Mouse (Mus musculus) limb, embryonic 12.5 days (tissue): ENCODE results near the gene Havcr2. TPM values are rescaled to one million over a fixed set of nuclear protein-coding genes. Genes with fewer than 3 reads are reported as not detected.

Experiments used
- ATAC-seq: fragments of 200-750 bp; cut with Nextera tagmentation; 2 replicates; pipeline ENCODE4 v1.8.0; 2017; ENCODE audit warnings: low read depth, moderate TSS enrichment; ENCODE audit not compliant: insufficient number of reproducible peaks, insufficient read depth, low FRiP score, low TSS enrichment
- H3K27ac ChIP-seq: fragments of 300-500 bp; sonication (generic); 2 replicates; pipeline ENCODE4 v1.5.1; 2016; ENCODE audit warnings: mild to moderate bottlenecking, moderate library complexity
- H3K27me3 ChIP-seq: fragments of 300-500 bp; sonication (generic); 2 replicates; pipeline ENCODE4 v1.6.1; 2016; ENCODE audit warnings: mild to moderate bottlenecking, moderate library complexity
- H3K36me3 ChIP-seq: fragments of 300-500 bp; sonication (generic); 2 replicates; pipeline ENCODE4 v1.6.1; 2016; ENCODE audit warnings: mild to moderate bottlenecking, moderate library complexity
- H3K4me1 ChIP-seq: fragments of 300-500 bp; sonication (generic); replicated peaks from 2 replicates; pipeline ENCODE4 v1.6.1; 2016
- H3K4me2 ChIP-seq: fragments of 300-500 bp; sonication (generic); 2 replicates; pipeline ENCODE4 v1.6.1; 2016; ENCODE audit warnings: mild to moderate bottlenecking, moderate library complexity
- H3K4me3 ChIP-seq: fragments of 300-500 bp; sonication (generic); replicated peaks from 2 replicates; pipeline ENCODE4 v1.5.1; 2016; ENCODE audit warnings: mild to moderate bottlenecking
- H3K9ac ChIP-seq: fragments of 300-500 bp; sonication (generic); replicated peaks from 2 replicates; pipeline ENCODE4 v1.6.1; 2016; ENCODE audit warnings: mild to moderate bottlenecking, moderate library complexity
- H3K9me3 ChIP-seq: fragments of 300-500 bp; sonication (generic); 2 replicates; pipeline ENCODE4 v1.6.1; 2016; ENCODE audit warnings: mild to moderate bottlenecking, moderate library complexity
- WGBS: fragments of 180-500 bp; shearing (Covaris S2); methylation state at CpG from one replicate; pipeline ENCODE4 v1.1.7; 2016; 5-methylcytosine and 5-hydroxymethylcytosine counted together
- polyA plus RNA-seq: library from polyadenylated mRNA; unstranded; fragments of >200 nt; fragmentation: Nextera tagmentation; extraction: Ambion mirVana; gene quantifications from 2 replicates; pipeline ENCODE4 v1.2.1, GENCODE M21; 2016

The Havcr2 gene
- polyA plus RNA-seq, 1 experiment from 2014 or later = not detected

DNA sequence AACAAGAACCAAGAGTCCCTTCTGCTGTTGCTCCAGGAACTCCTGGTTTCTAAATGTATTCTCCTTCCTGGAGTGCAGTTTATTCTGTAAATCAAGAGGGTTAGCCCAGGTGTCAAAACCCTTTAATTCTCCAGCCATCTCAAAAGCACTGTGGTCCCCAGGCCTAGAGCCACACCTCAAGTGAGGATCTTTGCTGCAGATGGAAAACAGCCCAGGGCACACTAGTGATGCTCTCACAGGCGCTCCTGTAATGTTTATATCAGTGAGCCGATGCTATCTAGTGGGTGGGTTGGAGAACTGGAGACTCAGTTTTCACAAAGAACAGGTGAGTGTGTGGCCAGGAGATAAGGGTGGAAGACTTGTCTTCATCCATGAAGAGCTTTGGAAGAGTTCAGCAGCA, 69.2 kb downstream of the Havcr2 start, which contains the start of gene Gm12169:
Gm12169 (plus strand) TSS at position 301 of the 400 bp plus-strand sequence.
- Histone ChIP-seq H3K27me3 (no peaks in the 10 kb centered on the region), H3K4me3 (no peak within 1 kb of the TSS), H3K4me2 (no peak within 1 kb of the TSS), H3K9me3 (no peaks in the 10 kb centered on the region), H3K4me1 (no peaks in the 10 kb centered on the region), H3K27ac (no peak within 1 kb of the TSS), H3K36me3 (no peaks in the 10 kb centered on the region), H3K9ac (no peak within 1 kb of the TSS)
- 87% methylated on average over 2 of the region's 2 CpGs for WGBS
- ATAC-seq = no peak

DNA sequence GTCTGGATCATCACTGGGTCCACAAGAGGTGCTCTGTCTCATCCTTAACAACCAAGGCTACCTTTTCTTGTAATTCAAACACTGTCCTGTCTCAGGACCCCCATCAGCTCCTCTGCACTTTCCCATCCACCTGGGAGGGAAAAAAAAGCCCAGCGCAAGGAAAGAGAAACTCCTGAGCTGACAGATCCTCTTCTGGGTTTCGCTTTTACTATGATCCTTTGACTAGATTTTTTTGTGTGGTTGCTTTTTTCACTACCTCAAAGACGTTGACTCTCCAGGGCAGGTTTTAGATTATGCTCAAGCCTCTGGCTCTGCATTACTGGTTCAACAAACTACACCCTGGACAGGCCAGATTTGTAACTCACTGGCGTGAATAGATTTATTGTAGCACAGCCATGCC, 75.4 kb downstream of the Havcr2 start:
- no peak for ATAC-seq
- Histone ChIP-seq H3K4me2 (no peak overlapping the region), H3K4me1 (no peaks in the 10 kb centered on the region), H3K9me3 (no peaks in the 10 kb centered on the region), H3K36me3 (no peaks in the 10 kb centered on the region), H3K27ac (no peak overlapping the region), H3K27me3 (no peaks in the 10 kb centered on the region), H3K4me3 (no peak overlapping the region), H3K9ac (no peak overlapping the region)
- WGBS = 72% methylated on average over 4 of the region's 4 CpGs

Other genes starting within 250 kb of the Havcr2 start
- 0.20 and 0.26 TPM in 2 replicates for gene Fndc9, start 219.4 kb upstream of the Havcr2 start, polyA plus RNA-seq
- 18.3 and 19.9 TPM in 2 replicates for gene Cyfip2, start 142.1 kb upstream of the Havcr2 start, polyA plus RNA-seq
- gene Itk, start 65.4 kb upstream of the Havcr2 start, polyA plus RNA-seq = not detected in 2 replicates
- not detected in 2 replicates for gene Fam71b, start 58.4 kb upstream of the Havcr2 start, polyA plus RNA-seq
- gene Med7, start 18.0 kb upstream of the Havcr2 start, polyA plus RNA-seq = 99.3 and 100 TPM in 2 replicates
- not detected in 2 replicates for gene Gm12169, start 69.3 kb downstream of the Havcr2 start, polyA plus RNA-seq
- gene BC053393, start 116.6 kb downstream of the Havcr2 start, polyA plus RNA-seq = 0.16 TPM in 1 of 2 replicates, not detected in the other
- 0.18 TPM in 1 of 2 replicates, not detected in the other for gene Dppa1, start 174.3 kb downstream of the Havcr2 start, polyA plus RNA-seq